Mouse (Mus musculus): ENCODE measurements around the gene Wdr73. TPM values are rescaled to one million over a fixed set of nuclear protein-coding genes. Genes with fewer than 3 reads are reported as not detected.

Gene Wdr73
- polyA plus RNA-seq, 1 experiment from 2014 or later = 15.6 TPM

Other genes with a start within 250 kb of the Wdr73 start
- 14.9 and 16.6 TPM in 2 replicates for gene Crtc3, start 212.4 kb downstream of the Wdr73 start, polyA plus RNA-seq (2015; fragmentation: Nextera tagmentation; extraction: Ambion mirVana)
- gene Iqgap1, start 75.3 kb downstream of the Wdr73 start, polyA plus RNA-seq (2015; fragmentation: Nextera tagmentation; extraction: Ambion mirVana) = 28.0 and 28.9 TPM in 2 replicates
- 1.9 TPM in 2 replicates for gene Zscan2, start 40.3 kb downstream of the Wdr73 start, polyA plus RNA-seq (2015; fragmentation: Nextera tagmentation; extraction: Ambion mirVana)
- gene Nmb, start 3.8 kb upstream of the Wdr73 start, polyA plus RNA-seq (2015; fragmentation: Nextera tagmentation; extraction: Ambion mirVana) = 3.0 and 3.2 TPM in 2 replicates
- gene Sec11a, start 46.5 kb upstream of the Wdr73 start, polyA plus RNA-seq (2015; fragmentation: Nextera tagmentation; extraction: Ambion mirVana) = 132 and 155 TPM in 2 replicates
- gene Zfp592, start 92.4 kb upstream of the Wdr73 start, polyA plus RNA-seq (2015; fragmentation: Nextera tagmentation; extraction: Ambion mirVana) = 6.6 and 8.5 TPM in 2 replicates
- 21.4 and 23.5 TPM in 2 replicates for gene Alpk3, start 156.3 kb upstream of the Wdr73 start, polyA plus RNA-seq (2015; fragmentation: Nextera tagmentation; extraction: Ambion mirVana)
- 0.05 and 0.11 TPM in 2 replicates for gene Slc28a1, start 213.5 kb upstream of the Wdr73 start, polyA plus RNA-seq (2015; fragmentation: Nextera tagmentation; extraction: Ambion mirVana)

Measured in heart, embryonic 13.5 days (tissue).